Mouse (Mus musculus) colon, adult 2 months (tissue): ENCODE measurements around the gene Insl3. TPM values are rescaled to one million over a fixed set of nuclear protein-coding genes. Genes with fewer than 3 reads are reported as not detected.

Experiments used
- polyA plus RNA-seq: library from polyadenylated mRNA; depleted of rRNA; stranded (reverse); fragments of >200 nt; gene quantifications from 2 replicates; pipeline ENCODE4 v1.2.3, GENCODE M21; 2012; rRNA removed

Insl3 gene
- polyA plus RNA-seq = 11.6 and 16.8 TPM in 2 replicates

GRCm38 (mm10) chr8:71689028-71689427 is at the start of gene Insl3:
Gene Insl3 (plus strand): TSS chr8:71689214.

GRCm38 (mm10) chr8:71671549-71671965 is 17.5 kb upstream of the Insl3 start, which contains the start of gene Unc13a:
Gene Unc13a (minus strand): TSS chr8:71671757.

GRCm38 (mm10) chr8:71676020-71676741 is 12.8 kb upstream of the Insl3 start, which contains the start of gene Jak3:
Gene Jak3 (plus strand): TSS chr8:71676296.

GRCm38 (mm10) chr8:71701414-71702086 is 12.5 kb downstream of the Insl3 start, which contains the start of gene B3gnt3:
Gene B3gnt3 (minus strand): TSS chr8:71701789.

GRCm38 (mm10) chr8:71725122-71725924 is 36.3 kb downstream of the Insl3 start, which contains the start of gene Fcho1:
Gene Fcho1 (minus strand): TSS chr8:71725716.

Other genes with a start within 250 kb of the Insl3 start
- gene Abhd8, start 225.6 kb upstream of the Insl3 start, polyA plus RNA-seq = 48.1 and 60.2 TPM in 2 replicates
- 177 and 193 TPM in 2 replicates for gene Mrpl34, start 224.3 kb upstream of the Insl3 start, polyA plus RNA-seq
- 91.4 and 116 TPM in 2 replicates for gene Dda1, start 220.0 kb upstream of the Insl3 start, polyA plus RNA-seq
- 26.9 and 33.6 TPM in 2 replicates for gene Ano8, start 203.3 kb upstream of the Insl3 start, polyA plus RNA-seq
- gene Gtpbp3, start 201.1 kb upstream of the Insl3 start, polyA plus RNA-seq = 41.9 and 45.0 TPM in 2 replicates
- 241 and 256 TPM in 2 replicates for gene Plvap, start 177.5 kb upstream of the Insl3 start, polyA plus RNA-seq
- gene Ccdc194, start 163.5 kb upstream of the Insl3 start, polyA plus RNA-seq = not detected in 2 replicates
- gene Bst2, start 151.8 kb upstream of the Insl3 start, polyA plus RNA-seq = 152 and 173 TPM in 2 replicates
- 211 and 221 TPM in 2 replicates for gene Mvb12a, start 146.3 kb upstream of the Insl3 start, polyA plus RNA-seq
- 0.60 and 1.3 TPM in 2 replicates for gene Tmem221, start 130.3 kb upstream of the Insl3 start, polyA plus RNA-seq
- gene Nxnl1, start 122.6 kb upstream of the Insl3 start, polyA plus RNA-seq = not detected in 2 replicates
- gene Slc27a1, start 120.3 kb upstream of the Insl3 start, polyA plus RNA-seq = 99.3 and 110 TPM in 2 replicates
- 232 and 268 TPM in 2 replicates for gene Pgls, start 97.0 kb upstream of the Insl3 start, polyA plus RNA-seq
- gene Fam129c, start 91.6 kb upstream of the Insl3 start, polyA plus RNA-seq = 6.0 and 7.6 TPM in 2 replicates
- gene Colgalt1, start 78.2 kb upstream of the Insl3 start, polyA plus RNA-seq = 120 and 129 TPM in 2 replicates
- 2.2 and 3.2 TPM in 2 replicates for gene Unc13a, start 17.5 kb upstream of the Insl3 start, polyA plus RNA-seq
- 18.7 and 23.3 TPM in 2 replicates for gene Jak3, start 12.9 kb upstream of the Insl3 start, polyA plus RNA-seq
- gene B3gnt3, start 12.6 kb downstream of the Insl3 start, polyA plus RNA-seq = 298 and 338 TPM in 2 replicates
- gene Fcho1, start 36.5 kb downstream of the Insl3 start, polyA plus RNA-seq = 32.7 and 32.9 TPM in 2 replicates
- gene Zfp709, start 192.8 kb downstream of the Insl3 start, polyA plus RNA-seq = 0.08 and 0.23 TPM in 2 replicates
- gene Zfp882, start 219.4 kb downstream of the Insl3 start, polyA plus RNA-seq = 0.13 and 0.28 TPM in 2 replicates
- 1.6 and 2.0 TPM in 2 replicates for gene Zfp617, start 219.4 kb downstream of the Insl3 start, polyA plus RNA-seq